Mouse (Mus musculus) heart, embryonic 14.5 days (tissue): ENCODE measurements around the gene Arpc3. TPM values are rescaled to one million over a fixed set of nuclear protein-coding genes. Genes with fewer than 3 reads are reported as not detected.
A peak's percentile ranks its signal among the peaks of the same experiment; 100 is the strongest.

ENCODE experiments used
- ATAC-seq: fragments of 200-750 bp; cut with Nextera tagmentation; 2 replicates; pipeline ENCODE4 v1.8.0; 2017; ENCODE audit warnings: low read depth, moderate TSS enrichment; ENCODE audit not compliant: insufficient number of reproducible peaks, insufficient read depth, low FRiP score
- H3K27ac ChIP-seq, 2 experiments: fragments of 200-500 bp in 1 of 2; fragments of 300-500 bp in 1 of 2; sonication (generic) in 1 of 2; replicated peaks in 1 of 2; 2 replicates each; pipeline ENCODE4 v1.5.1; 2012 to 2014; ENCODE audit warnings: low read depth in 2 of 2, low read length in 2 of 2, control low read depth in 1 of 2, mild to moderate bottlenecking in 1 of 2, mixed read lengths in 1 of 2; ENCODE audit not compliant: control insufficient read depth in 1 of 2, insufficient read depth in 1 of 2
- H3K27me3 ChIP-seq: fragments of 300-500 bp; sonication (generic); 2 replicates; pipeline ENCODE4 v1.6.1; 2014; ENCODE audit warnings: mild to moderate bottlenecking, low read length, control low read depth; ENCODE audit not compliant: control insufficient read depth, insufficient read depth
- H3K36me3 ChIP-seq: fragments of 300-500 bp; sonication (generic); 2 replicates; pipeline ENCODE4 v1.6.1; 2014; ENCODE audit warnings: mild to moderate bottlenecking, control low read depth, low read length, mixed read lengths; ENCODE audit not compliant: control insufficient read depth, insufficient read depth
- H3K4me1 ChIP-seq, 2 experiments: fragments of 200-500 bp in 1 of 2; fragments of 300-500 bp in 1 of 2; sonication (generic) in 1 of 2; 2 replicates each; pipeline ENCODE4 v1.6.1; 2012 to 2014; ENCODE audit warnings: low read length in 2 of 2, control low read depth in 1 of 2, mixed read lengths in 1 of 2; ENCODE audit not compliant: control insufficient read depth in 2 of 2, insufficient read depth in 2 of 2
- H3K4me2 ChIP-seq: fragments of 300-500 bp; sonication (generic); 2 replicates; pipeline ENCODE4 v1.6.1; 2014; ENCODE audit warnings: mild to moderate bottlenecking, low read length
- H3K4me3 ChIP-seq, 2 experiments: fragments of 200-500 bp in 1 of 2; fragments of 300-500 bp in 1 of 2; sonication (generic) in 1 of 2; 2 replicates each; pipeline ENCODE4 v1.5.1; 2012 to 2014; ENCODE audit warnings: low read length in 2 of 2, mild to moderate bottlenecking in 2 of 2, control low read depth in 1 of 2, low read depth in 1 of 2, moderate library complexity in 1 of 2; ENCODE audit not compliant: control insufficient read depth in 1 of 2, insufficient read depth in 1 of 2
- H3K9ac ChIP-seq: fragments of 300-500 bp; sonication (generic); 2 replicates; pipeline ENCODE4 v1.6.1; 2014; ENCODE audit warnings: mild to moderate bottlenecking, low read length
- H3K9me3 ChIP-seq: fragments of 300-500 bp; sonication (generic); 2 replicates; pipeline ENCODE4 v1.6.1; 2016; ENCODE audit warnings: low read length, control low read depth; ENCODE audit not compliant: control insufficient read depth
- WGBS: fragments of 180-500 bp; shearing (Covaris S2); extraction: QIAGEN DNeasy Blood & Tissue Kit; methylation state at CpG from one replicate; pipeline ENCODE4 v1.1.7; 2014; 5-methylcytosine and 5-hydroxymethylcytosine counted together
- polyA plus RNA-seq: library from polyadenylated mRNA; unstranded; fragments of >200 nt; fragmentation: Nextera tagmentation; extraction: Ambion mirVana; gene quantifications from 2 replicates; pipeline ENCODE4 v1.2.1, GENCODE M21; 2014

The Arpc3 gene
- polyA plus RNA-seq, 1 experiment from 2014 or later = 46.4 TPM

DNA sequence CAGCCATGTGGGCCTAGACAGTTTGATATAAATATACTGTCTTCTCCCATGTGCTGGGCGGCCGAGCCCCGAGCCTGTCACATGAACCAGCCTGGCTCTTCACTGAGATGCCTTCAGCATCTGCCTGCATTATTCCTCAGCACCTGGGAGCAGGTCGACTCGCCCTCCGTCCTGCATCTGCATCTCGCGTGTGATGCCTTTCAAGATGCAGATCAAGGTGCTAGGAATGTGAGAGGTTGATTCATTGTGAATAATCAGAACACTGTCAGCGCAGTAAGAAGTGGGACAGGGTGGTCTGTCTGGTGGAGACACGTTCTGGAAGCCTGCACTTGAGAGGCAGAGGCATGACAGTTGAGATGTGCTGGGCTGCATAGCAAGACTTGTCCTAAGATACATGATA lies 52.8 kb downstream of the Arpc3 start:
- WGBS = 89% methylated on average over 10 of the region's 10 CpGs

DNA sequence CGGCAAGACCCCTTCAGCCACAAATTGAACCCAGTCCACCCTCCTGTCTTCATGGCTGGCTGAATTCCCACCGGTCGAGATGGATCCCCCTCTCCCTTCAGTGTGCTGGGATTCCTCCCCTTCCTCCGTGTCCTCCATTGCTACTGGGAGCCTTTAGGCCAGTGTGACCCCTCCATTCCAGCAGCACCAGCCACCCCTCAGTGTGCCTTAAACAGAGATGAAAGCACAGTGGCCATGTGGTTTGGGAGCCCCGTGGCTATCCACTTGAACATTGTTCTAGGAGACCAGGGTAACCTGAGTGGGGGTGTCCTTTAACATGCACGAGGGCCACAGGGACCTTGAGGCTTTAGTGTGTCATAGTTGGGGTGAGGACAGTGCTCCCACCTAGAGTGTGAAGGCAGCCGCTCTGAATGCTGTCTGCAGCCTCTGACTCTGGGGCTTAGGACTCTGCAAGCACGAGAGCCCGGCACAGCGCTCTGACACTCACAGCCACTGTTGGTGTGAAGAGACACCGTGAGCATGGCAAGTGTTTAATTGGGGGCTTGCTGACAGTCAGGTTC lies 53.5 kb downstream of the Arpc3 start:
- no peak for ATAC-seq
- Histone ChIP-seq H3K4me2 (no peak overlapping the region), H3K9me3 (no peaks in the 10 kb centered on the region), H3K27ac (no peak overlapping the region), H3K4me3 (no peak overlapping the region), H3K4me1 (peaks cover 0 to under 1% of the 10 kb centered on the region in 2 experiments; a peak in 2 of 4 replicates), H3K36me3 (peaks cover 67% of the 10 kb centered on the region), H3K9ac (no peak overlapping the region), H3K27me3 (no peaks in the 10 kb centered on the region)
- WGBS = 88% methylated on average over 11 of the region's 11 CpGs

More for the DNA sequence above, 52.8 kb downstream of the Arpc3 start:
- Histone ChIP-seq H3K4me2 (no peak overlapping the region), H3K36me3 (peaks cover 74% of the 10 kb centered on the region), H3K9me3 (no peaks in the 10 kb centered on the region), H3K4me3 (no peak overlapping the region), H3K27ac (no peak overlapping the region), H3K4me1 (peaks cover 2 to 7% of the 10 kb centered on the region in 2 experiments), H3K9ac (no peak overlapping the region), H3K27me3 (no peaks in the 10 kb centered on the region)
- no peak for ATAC-seq

DNA sequence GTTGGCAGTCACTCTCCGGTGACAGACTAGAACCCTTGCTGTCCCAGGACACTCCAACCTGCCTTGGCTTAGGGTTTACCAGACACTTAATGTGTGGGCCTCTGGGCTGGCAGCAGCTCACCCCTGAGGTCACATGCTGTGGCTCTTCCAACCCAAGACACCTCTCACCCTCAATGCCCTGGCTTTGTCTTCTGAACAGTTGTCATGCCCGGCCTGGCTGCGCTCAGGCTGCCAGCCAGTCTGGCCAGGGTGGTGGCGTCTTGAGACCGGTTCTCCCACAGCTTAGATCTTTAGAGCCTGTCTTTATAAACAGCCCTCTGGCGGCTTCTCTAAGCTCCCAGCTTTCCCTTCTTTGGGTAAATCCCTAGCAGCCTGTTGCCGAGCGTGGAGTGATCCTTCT lies 56.2 kb downstream of the Arpc3 start:
- H3K9ac ChIP-seq = no peak overlapping the region
- no peaks in the 10 kb centered on the region for H3K9me3 ChIP-seq
- peaks cover 4 to 9% of the 10 kb centered on the region in 2 experiments; a peak in 3 of 4 replicates for H3K4me1 ChIP-seq
- peaks cover 56% of the 10 kb centered on the region for H3K36me3 ChIP-seq
- peak overlapping the region in 1 of 2 experiments; percentile 14; a peak in 2 of 4 replicates for H3K27ac ChIP-seq
- H3K4me2 ChIP-seq = no peak overlapping the region
- WGBS = 81% methylated on average over 8 of the region's 8 CpGs
- H3K27me3 ChIP-seq = no peaks in the 10 kb centered on the region
- no peak overlapping the region for H3K4me3 ChIP-seq
- ATAC-seq = no peak

DNA sequence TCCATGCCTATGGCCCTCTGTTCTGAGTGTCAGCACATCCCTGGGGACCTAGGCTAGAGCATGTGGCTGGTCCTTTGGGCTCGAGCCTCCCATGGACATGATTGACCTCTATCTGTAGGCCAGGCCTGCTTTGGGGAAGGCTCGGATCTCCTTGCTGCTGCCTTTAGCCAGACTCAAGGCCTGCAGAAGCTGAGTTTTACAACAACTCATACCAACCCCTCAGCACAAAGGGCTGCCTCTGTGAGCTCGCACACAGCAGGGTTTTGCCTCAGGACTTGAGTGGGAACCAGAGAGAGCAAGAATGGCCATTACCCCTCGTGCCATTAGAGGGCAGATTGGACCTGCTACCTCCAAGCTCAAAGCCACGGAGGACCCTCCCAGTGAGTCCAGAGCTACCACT lies 57.2 kb downstream of the Arpc3 start:
- no peak for ATAC-seq
- Histone ChIP-seq H3K4me2 (no peak overlapping the region), H3K36me3 (peaks cover 56% of the 10 kb centered on the region), H3K4me3 (no peak overlapping the region), H3K27me3 (no peaks in the 10 kb centered on the region), H3K27ac (0 out of 4 replicates have a peak overlapping the region, but pooled peaks of 1 of the 2 experiments have one; percentile 9), H3K9ac (no peak overlapping the region), H3K9me3 (no peaks in the 10 kb centered on the region), H3K4me1 (peaks cover 4 to 9% of the 10 kb centered on the region in 2 experiments; a peak in 3 of 4 replicates)
- WGBS = 72% methylated on average over 5 of the region's 5 CpGs

DNA sequence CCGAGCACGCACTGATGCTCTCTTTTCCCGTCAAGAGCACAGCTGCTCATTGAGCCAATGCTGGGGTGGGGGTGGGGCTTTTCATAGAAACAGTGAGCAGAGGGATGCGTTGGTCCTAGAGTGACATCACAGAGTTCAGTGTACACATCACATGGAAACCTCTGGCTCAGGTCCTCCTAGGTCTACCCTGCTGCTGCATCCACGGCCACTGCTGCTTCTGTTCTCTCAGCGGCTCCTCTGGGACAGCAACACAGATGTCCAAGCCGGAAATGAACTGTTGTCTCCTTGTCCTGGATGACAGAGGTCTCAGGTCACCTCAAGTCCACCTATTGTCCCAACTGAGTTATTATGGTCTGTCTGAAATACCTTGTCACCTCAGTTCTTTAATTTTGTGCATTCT lies 58.3 kb downstream of the Arpc3 start:
- no peaks in the 10 kb centered on the region for H3K9me3 ChIP-seq
- 68% methylated on average over 7 of the region's 7 CpGs for WGBS
- H3K9ac ChIP-seq = no peak overlapping the region
- no peak for ATAC-seq
- no peak overlapping the region for H3K4me2 ChIP-seq
- H3K36me3 ChIP-seq = peaks cover 56% of the 10 kb centered on the region
- peaks cover 4 to 15% of the 10 kb centered on the region in 2 experiments; a peak in 3 of 4 replicates for H3K4me1 ChIP-seq
- no peaks in the 10 kb centered on the region for H3K27me3 ChIP-seq
- no peak overlapping the region for H3K4me3 ChIP-seq
- no peak overlapping the region for H3K27ac ChIP-seq

DNA sequence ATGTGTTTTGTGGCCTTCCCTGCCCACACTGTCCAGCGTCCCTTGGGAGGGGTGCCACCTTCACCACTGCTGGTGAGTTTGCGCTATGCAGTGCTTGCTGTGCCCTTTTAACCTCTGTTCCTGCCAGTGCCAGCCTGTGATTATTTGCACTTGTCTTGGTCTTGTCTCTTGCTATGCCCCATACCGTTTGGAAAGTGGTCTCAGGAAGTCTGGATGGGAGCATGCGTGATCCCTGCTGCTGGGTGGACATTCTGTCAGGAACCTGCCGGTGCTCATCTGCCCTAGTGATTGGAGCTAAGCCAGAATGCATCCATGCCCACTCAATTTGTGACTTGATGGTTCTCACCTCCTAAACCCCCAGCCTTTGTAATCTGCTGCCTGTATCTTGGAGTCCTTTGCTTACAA lies 59.2 kb downstream of the Arpc3 start:
- peak overlapping the region; percentile 14 to 59; a peak in 2 of 4 replicates for H3K27ac ChIP-seq
- no peak overlapping the region for H3K9ac ChIP-seq
- H3K4me1 ChIP-seq = peaks cover 4 to 15% of the 10 kb centered on the region in 2 experiments; a peak in 3 of 4 replicates
- H3K4me2 ChIP-seq = no peak overlapping the region
- H3K36me3 ChIP-seq = peaks cover 56% of the 10 kb centered on the region
- ATAC-seq = no peak
- WGBS = 47% methylated on average over 5 of the region's 5 CpGs
- H3K9me3 ChIP-seq = no peaks in the 10 kb centered on the region
- no peaks in the 10 kb centered on the region for H3K27me3 ChIP-seq
- no peak overlapping the region for H3K4me3 ChIP-seq

DNA sequence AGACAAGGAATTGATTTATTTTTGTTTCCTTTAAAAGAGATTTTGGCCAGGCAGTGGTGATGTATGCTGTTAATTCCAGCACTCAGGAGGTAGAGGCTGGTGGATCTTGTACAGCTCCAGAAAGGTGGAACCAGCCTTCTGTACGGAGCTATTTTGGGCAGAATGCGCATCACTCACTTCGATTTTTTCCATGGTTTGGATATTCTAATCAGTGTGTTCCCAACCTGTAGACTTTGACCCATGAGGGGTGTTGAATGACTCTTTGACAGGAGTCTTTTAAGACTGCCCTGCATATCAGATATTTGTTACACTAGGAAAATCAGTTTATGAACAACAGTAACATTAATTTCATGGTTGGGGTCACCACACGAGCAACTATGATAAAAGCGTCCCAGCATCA lies 59.6 kb downstream of the Arpc3 start:
- WGBS = 53% methylated on average over 5 of the region's 5 CpGs
- peaks cover 4 to 15% of the 10 kb centered on the region in 2 experiments; a peak in 3 of 4 replicates for H3K4me1 ChIP-seq
- no peaks in the 10 kb centered on the region for H3K27me3 ChIP-seq
- H3K36me3 ChIP-seq = peaks cover 56% of the 10 kb centered on the region
- H3K4me3 ChIP-seq = no peak overlapping the region
- ATAC-seq = no peak
- no peak overlapping the region for H3K9ac ChIP-seq
- peak overlapping the region; percentile 21 to 59; a peak in 2 of 4 replicates for H3K27ac ChIP-seq
- no peak overlapping the region for H3K4me2 ChIP-seq
- H3K9me3 ChIP-seq = no peaks in the 10 kb centered on the region

DNA sequence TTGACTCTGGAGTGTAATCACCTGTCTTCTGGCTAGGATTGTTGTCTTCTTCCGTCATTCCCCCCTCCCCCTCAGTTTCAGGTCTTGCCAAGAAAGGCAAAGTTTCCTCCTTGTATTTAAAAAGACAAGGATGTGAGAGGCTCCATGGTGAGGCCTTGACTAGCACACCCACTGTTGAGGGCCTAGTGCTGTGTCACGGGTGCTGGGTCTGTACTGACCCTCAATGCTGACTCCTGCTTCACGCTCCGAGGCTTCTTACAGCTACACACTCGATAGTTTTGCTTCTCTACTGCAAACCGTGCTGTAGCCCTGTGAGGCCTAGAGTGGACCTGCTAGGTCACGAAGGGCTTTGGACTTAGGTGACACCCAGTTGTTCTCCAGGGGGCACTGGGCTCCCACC lies 60.5 kb downstream of the Arpc3 start:
- no peak overlapping the region for H3K4me2 ChIP-seq
- H3K4me1 ChIP-seq = peaks cover 4 to 15% of the 10 kb centered on the region in 2 experiments; a peak in 3 of 4 replicates
- H3K9me3 ChIP-seq = no peaks in the 10 kb centered on the region
- H3K27me3 ChIP-seq = no peaks in the 10 kb centered on the region
- ATAC-seq = no peak
- H3K36me3 ChIP-seq = peaks cover 59% of the 10 kb centered on the region
- H3K27ac ChIP-seq = peak overlapping the region; percentile 29 to 59; a peak in 3 of 4 replicates
- H3K4me3 ChIP-seq = no peak overlapping the region
- no peak overlapping the region for H3K9ac ChIP-seq
- 67% methylated on average over 7 of the region's 7 CpGs for WGBS
